Mouse (Mus musculus): ENCODE measurements at regions not wholly inside any gene's neighbourhood (a gene's known extent, or its start where the extent isn't known, plus 50 kb on each side); places are given as distances from the start of the nearest gene placed in this dataset.

GRCm38 (mm10) chr15:40439827-40440226 is 305.7 kb downstream of the 9330182O14Rik start:
- Histone ChIP-seq H3K4me2 (ENCODE audit: low read depth) (no peak overlapping the region), H3ac (ENCODE audit: control insufficient read depth, insufficient read length) (no peak overlapping the region), H3K36me3 (ENCODE audit: control insufficient read depth, insufficient read depth) (no peaks in the 10 kb centered on the region), H3K4me3 (no peak overlapping the region), H3K79me2 (ENCODE audit: control insufficient read depth, insufficient read depth) (no peaks in the 10 kb centered on the region), H3K27me3 (ENCODE audit: control insufficient read depth, insufficient read depth, insufficient read length) (no peaks in the 10 kb centered on the region)
- TF ChIP-seq TCF3 (IDR thresholded peaks at IDR 0.05; ENCODE audit: insufficient read length, low read depth) (no peak), POLR2A (IDR thresholded peaks at IDR 0.05; ENCODE audit: insufficient read length, low read depth) (no peak), TCF12 (IDR thresholded peaks at IDR 0.05; ENCODE audit: insufficient read depth, poor library complexity, severe bottlenecking) (no peak), MYOG (IDR thresholded peaks at IDR 0.05; ENCODE audit: control insufficient read depth in 1 of 3, insufficient read depth in 1 of 3, insufficient read length in 2 of 3, low read depth in 2 of 3) (no peak)

- no peaks in the 10 kb centered on the region for H3K79me2 ChIP-seq (ENCODE audit: control insufficient read depth, insufficient read depth)
- H3K27me3 ChIP-seq (ENCODE audit: control insufficient read depth, insufficient read depth, insufficient read length), result no peaks in the 10 kb centered on the region
- TF ChIP-seq TCF3 (IDR thresholded peaks at IDR 0.05; ENCODE audit: insufficient read length, low read depth) (no peak), MYOG (IDR thresholded peaks at IDR 0.05; ENCODE audit: control insufficient read depth in 1 of 3, insufficient read depth in 1 of 3, insufficient read length in 2 of 3, low read depth in 2 of 3) (no peak), TCF12 (IDR thresholded peaks at IDR 0.05; ENCODE audit: insufficient read depth, poor library complexity, severe bottlenecking) (no peak), MYOD1 (IDR thresholded peaks at IDR 0.05; ENCODE audit: control insufficient read depth in 1 of 3, insufficient read length in 2 of 3, low read depth in 2 of 3) (no peak), SRF (IDR thresholded peaks at IDR 0.05; ENCODE audit: control insufficient read depth, insufficient read length, low read depth) (no peak), E2F4 (IDR thresholded peaks at IDR 0.05; ENCODE audit: insufficient read depth) (no peak), MAX (IDR thresholded peaks at IDR 0.05; ENCODE audit: low read depth) (no peak), REST (IDR thresholded peaks at IDR 0.05; ENCODE audit: insufficient read depth, insufficient read length) (no peak), CEBPB (IDR thresholded peaks at IDR 0.05; ENCODE audit: insufficient read depth, poor library complexity, severe bottlenecking) (no peak), POLR2AphosphoS2 (IDR thresholded peaks at IDR 0.05; ENCODE audit: insufficient read length, low read depth) (no peak), POLR2A (IDR thresholded peaks at IDR 0.05; ENCODE audit: insufficient read length, low read depth) (no peak), USF1 (IDR thresholded peaks at IDR 0.05; ENCODE audit: low read depth) (no peak)
- no peak overlapping the region for H3K4me3 ChIP-seq
- H3K4me2 ChIP-seq (ENCODE audit: low read depth), result no peak overlapping the region
- H3K36me3 ChIP-seq (ENCODE audit: control insufficient read depth, insufficient read depth), result no peaks in the 10 kb centered on the region
- no peak overlapping the region for H3ac ChIP-seq (ENCODE audit: control insufficient read depth, insufficient read length)
These were observed 314.5 kb downstream of the 9330182O14Rik start for GRCm38 (mm10) chr15:40448623-40449022.

- no peak overlapping the region for H3K4me2 ChIP-seq (ENCODE audit: low read depth)
- no peaks in the 10 kb centered on the region for H3K79me2 ChIP-seq (ENCODE audit: control insufficient read depth, insufficient read depth)
- TF ChIP-seq TCF12 (IDR thresholded peaks at IDR 0.05; ENCODE audit: insufficient read depth, poor library complexity, severe bottlenecking), result no peak
- TF ChIP-seq POLR2AphosphoS2 (IDR thresholded peaks at IDR 0.05; ENCODE audit: insufficient read length, low read depth), result no peak
- TF ChIP-seq MYOG (IDR thresholded peaks at IDR 0.05; ENCODE audit: control insufficient read depth in 1 of 3, insufficient read depth in 1 of 3, insufficient read length in 2 of 3, low read depth in 2 of 3), result no peak
- TF ChIP-seq MYOD1 (IDR thresholded peaks at IDR 0.05; ENCODE audit: control insufficient read depth in 1 of 3, insufficient read length in 2 of 3, low read depth in 2 of 3), result no peak
- no peak for TF ChIP-seq CEBPB (IDR thresholded peaks at IDR 0.05; ENCODE audit: insufficient read depth, poor library complexity, severe bottlenecking)
- no peak for TF ChIP-seq POLR2A (IDR thresholded peaks at IDR 0.05; ENCODE audit: insufficient read length, low read depth)
- TF ChIP-seq E2F4 (IDR thresholded peaks at IDR 0.05; ENCODE audit: insufficient read depth), result no peak
- no peak for TF ChIP-seq MAX (IDR thresholded peaks at IDR 0.05; ENCODE audit: low read depth)
- no peak for TF ChIP-seq SRF (IDR thresholded peaks at IDR 0.05; ENCODE audit: control insufficient read depth, insufficient read length, low read depth)
- no peak for TF ChIP-seq REST (IDR thresholded peaks at IDR 0.05; ENCODE audit: insufficient read depth, insufficient read length)
- no peak for TF ChIP-seq USF1 (IDR thresholded peaks at IDR 0.05; ENCODE audit: low read depth)
- no peak for TF ChIP-seq TCF3 (IDR thresholded peaks at IDR 0.05; ENCODE audit: insufficient read length, low read depth)
- no peaks in the 10 kb centered on the region for H3K36me3 ChIP-seq (ENCODE audit: control insufficient read depth, insufficient read depth)
- no peaks in the 10 kb centered on the region for H3K27me3 ChIP-seq (ENCODE audit: control insufficient read depth, insufficient read depth, insufficient read length)
- H3ac ChIP-seq (ENCODE audit: control insufficient read depth, insufficient read length), result no peak overlapping the region
- no peak overlapping the region for H3K4me3 ChIP-seq
These were observed 319.1 kb downstream of the 9330182O14Rik start for GRCm38 (mm10) chr15:40453235-40453634.

GRCm38 (mm10) chr15:40475659-40476355 is 341.6 kb downstream of the 9330182O14Rik start:
- TF ChIP-seq MYOD1 (IDR thresholded peaks at IDR 0.05; ENCODE audit: control insufficient read depth in 1 of 3, insufficient read length in 2 of 3, low read depth in 2 of 3) (no peak), E2F4 (IDR thresholded peaks at IDR 0.05; ENCODE audit: insufficient read depth) (no peak), MAX (IDR thresholded peaks at IDR 0.05; ENCODE audit: low read depth) (no peak), SRF (IDR thresholded peaks at IDR 0.05; ENCODE audit: control insufficient read depth, insufficient read length, low read depth) (no peak), USF1 (IDR thresholded peaks at IDR 0.05; ENCODE audit: low read depth) (no peak), MYOG (IDR thresholded peaks at IDR 0.05; ENCODE audit: control insufficient read depth in 1 of 3, insufficient read depth in 1 of 3, insufficient read length in 2 of 3, low read depth in 2 of 3) (no peak), POLR2AphosphoS2 (IDR thresholded peaks at IDR 0.05; ENCODE audit: insufficient read length, low read depth) (no peak), REST (IDR thresholded peaks at IDR 0.05; ENCODE audit: insufficient read depth, insufficient read length) (no peak), POLR2A (IDR thresholded peaks at IDR 0.05; ENCODE audit: insufficient read length, low read depth) (no peak), TCF3 (IDR thresholded peaks at IDR 0.05; ENCODE audit: insufficient read length, low read depth) (no peak), TCF12 (IDR thresholded peaks at IDR 0.05; ENCODE audit: insufficient read depth, poor library complexity, severe bottlenecking) (no peak), CEBPB (IDR thresholded peaks at IDR 0.05; ENCODE audit: insufficient read depth, poor library complexity, severe bottlenecking) (no peak)
- no peaks in the 10 kb centered on the region for H3K27me3 ChIP-seq (ENCODE audit: control insufficient read depth, insufficient read depth, insufficient read length)
- H3K4me3 ChIP-seq, result no peak overlapping the region
- H3K36me3 ChIP-seq (ENCODE audit: control insufficient read depth, insufficient read depth), result no peaks in the 10 kb centered on the region
- H3ac ChIP-seq (ENCODE audit: control insufficient read depth, insufficient read length), result no peak overlapping the region
- no peak overlapping the region for H3K4me2 ChIP-seq (ENCODE audit: low read depth)
- no peaks in the 10 kb centered on the region for H3K79me2 ChIP-seq (ENCODE audit: control insufficient read depth, insufficient read depth)
